Mouse (Mus musculus) adipocyte (in vitro differentiated cells): Measurements from ENCODE around the gene Neurl1a.

ENCODE experiments used
- DNase-seq: peaks from one replicate; pipeline ENCODE4 v3.0.0-alpha.2; 2016; ENCODE audit warnings: low spot score

The Neurl1a gene

DNA sequence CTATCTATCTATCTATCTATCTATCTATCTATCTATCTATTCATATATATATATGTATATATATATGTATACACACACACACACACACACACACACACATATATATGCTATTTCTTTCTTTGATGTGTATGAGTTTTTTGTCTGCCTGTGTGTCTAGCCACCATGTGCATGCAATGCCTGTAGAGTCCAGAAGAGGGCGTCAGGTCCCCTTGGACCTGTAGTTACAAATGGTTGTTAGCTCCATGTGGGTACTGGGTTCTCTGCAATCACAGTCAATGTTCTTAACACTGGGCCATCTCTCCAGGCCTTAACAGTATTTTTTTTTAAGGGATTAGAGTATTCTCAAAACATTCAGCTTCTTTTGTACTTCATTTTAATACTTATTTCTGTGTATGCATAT is 34.9 kb downstream of the Neurl1a start:
- DNase-seq = no peak

DNA sequence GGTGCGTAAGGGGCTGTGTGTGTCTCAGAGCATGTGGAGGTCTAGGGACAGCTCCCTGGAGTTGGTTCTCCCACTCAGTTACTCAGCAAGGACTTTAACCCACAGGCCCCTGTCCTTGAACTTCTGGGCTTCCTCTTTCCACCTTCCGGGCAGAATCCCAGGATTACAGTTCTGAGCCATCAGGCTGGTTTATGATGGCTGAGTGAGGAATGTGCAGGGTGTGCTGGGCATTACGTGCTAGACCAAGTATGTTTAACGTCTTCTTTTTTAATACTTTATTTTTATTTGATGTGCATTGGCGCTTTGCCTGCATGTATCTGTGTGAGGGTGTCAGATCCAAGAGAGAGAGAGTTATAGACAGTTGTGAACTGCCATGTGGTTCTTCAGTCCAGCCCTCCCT is 38.1 kb downstream of the Neurl1a start:
- no peak for DNase-seq

DNA sequence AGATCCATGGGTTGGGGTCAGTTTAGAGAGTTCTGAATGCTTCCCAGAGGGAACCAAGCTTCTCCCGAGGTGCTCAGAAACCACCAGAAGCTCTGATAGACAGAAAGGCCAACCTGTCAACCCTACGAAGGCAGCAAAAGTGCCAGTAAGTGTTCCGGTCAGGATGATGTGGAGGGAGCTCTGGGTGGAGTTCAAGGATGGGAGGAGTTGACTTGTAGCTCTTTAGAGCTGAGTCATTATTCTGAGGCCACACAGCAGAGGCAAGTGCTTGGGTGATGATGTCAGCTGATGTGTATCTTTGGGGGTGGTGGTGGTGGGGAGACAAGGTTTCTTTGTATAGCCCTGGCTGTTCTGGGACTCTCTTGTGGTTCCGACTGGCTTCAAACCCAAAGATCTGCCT is 41.0 kb downstream of the Neurl1a start:
- DNase-seq = no peak

DNA sequence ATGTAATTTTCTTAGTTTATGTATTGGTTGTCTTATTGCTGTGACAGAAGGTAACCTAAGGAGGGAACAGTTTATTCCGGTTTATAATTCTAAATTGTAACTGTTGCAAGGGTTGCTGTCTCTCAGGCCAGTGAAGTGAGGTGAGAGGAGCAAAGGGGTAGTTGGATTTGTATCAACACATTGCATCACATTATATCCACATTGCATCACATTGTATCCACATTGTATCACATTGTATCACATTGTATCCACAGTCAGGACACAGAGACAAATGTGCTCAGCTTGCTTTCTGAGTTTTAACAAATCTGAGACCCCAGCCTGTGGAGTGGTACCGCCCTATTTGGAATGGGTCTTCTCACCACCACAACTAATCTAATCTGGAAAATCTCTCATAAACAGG is 41.6 kb downstream of the Neurl1a start:
- no peak for DNase-seq

DNA sequence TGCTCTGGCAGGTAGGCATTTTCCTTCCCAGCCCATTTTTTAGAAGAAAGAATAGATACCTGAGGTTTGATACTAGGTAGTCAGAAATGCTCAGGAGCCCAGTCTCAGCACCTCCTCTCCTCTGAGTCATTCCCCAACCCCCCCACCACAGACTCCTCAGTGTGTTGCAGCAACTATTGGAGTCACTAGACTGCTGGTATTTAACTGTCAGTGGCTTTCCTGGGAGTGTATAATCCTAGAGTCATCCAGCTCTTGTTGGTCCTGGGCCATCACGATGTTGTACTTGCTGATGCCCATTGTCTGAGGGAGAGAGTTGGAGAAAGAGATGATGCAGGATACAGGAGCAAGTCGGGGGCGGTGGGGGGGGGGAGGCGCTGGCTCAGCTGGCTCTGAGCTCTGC is 42.4 kb downstream of the Neurl1a start:
- no peak for DNase-seq

DNA sequence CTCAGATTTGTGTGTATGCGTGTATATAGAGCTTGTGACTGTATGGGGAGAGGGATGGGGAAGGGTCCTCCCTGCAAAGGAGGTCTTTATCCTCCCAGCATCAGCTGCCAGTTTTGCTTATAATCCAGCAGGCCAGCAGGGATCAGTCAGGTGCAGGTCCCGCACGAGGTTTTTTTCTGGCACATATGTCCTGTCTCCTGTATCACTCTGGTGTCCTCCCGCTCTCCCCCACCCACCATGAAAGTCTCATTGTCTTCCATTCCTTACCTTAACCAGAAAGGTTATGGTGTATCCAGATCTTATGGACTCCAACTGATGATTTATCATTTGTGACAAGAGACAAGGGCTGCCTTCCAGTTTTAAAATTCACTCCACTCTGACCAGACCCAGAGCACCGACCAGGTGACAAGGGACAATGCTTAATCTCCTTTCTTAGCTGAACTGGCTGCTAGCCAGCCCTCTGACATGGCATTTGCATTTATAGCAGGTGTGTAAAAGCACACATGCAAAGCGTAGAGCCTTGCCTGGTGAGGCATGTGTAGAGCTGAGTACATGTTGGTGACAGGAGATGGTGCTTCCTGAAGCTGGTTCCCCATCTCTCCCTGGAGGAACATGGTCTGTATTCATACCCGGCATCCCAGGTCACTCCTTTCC is 43.0 kb downstream of the Neurl1a start:
- no peak for DNase-seq

DNA sequence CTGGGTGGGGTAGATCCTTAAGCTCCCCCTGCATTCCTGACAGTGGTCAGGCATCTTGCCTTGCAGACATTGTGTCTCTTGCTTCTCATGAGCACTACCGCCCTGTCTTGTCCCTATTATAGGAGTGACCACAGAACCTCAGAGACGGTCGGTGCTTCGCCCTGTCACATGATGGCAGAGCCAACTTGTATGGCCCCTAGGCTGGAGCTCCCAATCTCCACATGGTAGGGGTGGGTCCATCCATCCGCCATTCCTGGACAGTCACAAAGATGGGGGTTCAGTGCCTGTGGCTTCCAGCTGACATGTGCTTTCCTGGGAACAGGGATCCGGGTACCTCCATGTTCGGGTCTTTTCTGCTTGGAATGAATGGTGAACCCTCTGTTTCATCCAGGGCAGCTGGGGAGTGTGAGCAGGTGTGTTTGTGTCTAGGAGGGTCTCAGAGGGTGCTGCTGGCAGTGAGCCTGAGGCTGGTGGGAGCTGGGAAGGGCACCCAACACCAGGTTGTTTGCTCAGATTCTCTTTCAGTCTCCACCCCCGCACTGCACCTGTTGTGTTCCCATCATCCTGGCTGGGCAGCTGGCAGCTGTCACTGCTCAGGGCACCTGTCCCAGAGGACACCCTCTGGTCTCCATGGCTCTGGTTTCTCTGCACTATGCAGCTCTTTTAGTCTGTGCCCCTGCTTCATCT is 43.7 kb downstream of the Neurl1a start:
- DNase-seq = no peak

- no peak for DNase-seq
Measured at GRCm38 (mm10) chr19:47222841-47223557, 44.4 kb downstream of the Neurl1a start.

DNA sequence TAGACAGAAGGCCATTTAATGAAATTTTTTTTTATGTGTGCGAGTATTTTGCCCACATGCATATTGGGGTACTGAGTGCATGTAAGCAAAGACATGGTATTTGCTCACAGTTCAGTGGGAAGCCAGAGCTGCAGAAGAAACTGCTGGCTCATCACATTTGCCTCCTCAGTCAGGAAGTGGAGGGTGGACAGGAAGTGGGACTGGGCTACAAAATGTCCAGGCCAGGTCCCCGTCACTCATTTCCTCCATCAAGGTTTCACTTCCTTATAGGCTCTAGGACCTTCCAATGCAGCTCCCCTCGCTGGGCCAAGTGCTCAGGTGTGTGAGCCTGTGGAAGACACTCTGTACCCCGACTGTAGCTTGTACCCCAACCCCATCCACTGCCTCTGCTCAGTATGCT is 46.1 kb downstream of the Neurl1a start:
- no peak for DNase-seq

GRCm38 (mm10) chr19:47225791-47226190 is 47.2 kb downstream of the Neurl1a start:
- no peak for DNase-seq

DNA sequence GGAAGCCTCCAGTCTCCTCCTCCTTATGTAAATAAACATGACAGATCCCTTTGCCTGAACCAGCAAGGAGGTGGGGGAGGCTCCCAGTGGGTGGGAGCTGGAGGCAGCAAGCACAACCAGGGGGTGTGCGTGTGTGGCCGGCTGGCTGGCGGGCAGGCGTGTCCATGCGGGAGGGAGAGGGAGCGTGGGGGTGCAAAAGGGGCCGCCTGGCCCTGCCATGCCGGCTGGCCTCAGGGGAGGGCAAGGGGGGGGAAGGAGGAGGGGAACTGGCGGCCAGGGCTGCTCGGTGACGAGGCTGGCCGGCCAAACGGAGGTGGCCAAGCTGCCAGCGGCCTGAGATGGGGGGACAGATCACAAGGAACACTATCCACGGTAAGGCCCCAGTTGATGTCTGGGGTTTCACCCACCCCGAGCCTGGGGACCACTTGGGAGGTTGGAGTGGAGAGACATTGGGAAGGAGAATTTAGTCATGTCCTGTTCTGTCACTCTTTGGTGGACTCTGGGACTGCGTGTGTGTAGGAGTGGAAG is 50.2 kb downstream of the Neurl1a start:
- DNase-seq = no peak

- no peak for DNase-seq
Measured at GRCm38 (mm10) chr19:47229461-47229860, 50.8 kb downstream of the Neurl1a start.

DNA sequence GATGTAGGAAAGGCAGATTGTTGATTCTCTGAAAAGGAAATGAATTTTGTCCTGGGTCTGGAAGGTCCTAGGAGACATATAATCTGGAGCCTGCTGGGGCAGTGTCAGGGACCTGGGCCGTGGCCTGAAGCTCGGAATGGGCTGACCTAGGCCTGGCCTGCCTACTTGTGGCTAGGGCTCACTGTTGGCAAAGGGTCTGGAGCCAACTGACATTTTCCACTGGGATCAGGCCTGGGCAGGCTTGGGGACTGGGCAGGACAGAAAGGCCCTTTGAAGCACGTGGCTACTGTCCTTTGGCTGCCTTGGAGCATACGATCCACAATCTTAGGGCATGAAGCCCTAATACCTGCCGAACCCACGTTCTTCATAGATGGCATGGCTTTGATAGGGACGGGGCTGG is 51.5 kb downstream of the Neurl1a start:
- DNase-seq = peak; percentile 26

DNA sequence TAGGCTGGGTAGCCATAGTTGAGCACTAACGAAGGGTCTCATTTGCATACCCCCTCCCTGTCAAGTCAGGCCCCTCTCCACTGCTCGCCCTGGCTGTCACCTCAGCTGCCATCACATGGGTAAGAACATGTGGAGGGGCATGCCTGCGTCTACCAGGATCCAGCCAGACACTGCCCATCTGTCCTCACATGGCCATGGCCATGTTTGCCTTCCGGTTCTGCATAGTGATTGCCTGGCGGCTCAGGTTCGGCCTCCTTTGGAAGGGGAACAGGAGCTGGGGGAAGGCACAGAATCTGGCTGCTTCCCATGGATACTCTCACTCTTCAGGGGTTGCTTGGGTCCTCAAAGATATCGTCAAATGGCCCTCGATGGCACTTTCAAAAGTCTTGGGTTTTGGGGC is 52.1 kb downstream of the Neurl1a start:
- no peak for DNase-seq

- no peak for DNase-seq
Measured at GRCm38 (mm10) chr19:47231389-47231788, 52.8 kb downstream of the Neurl1a start.

GRCm38 (mm10) chr19:47232077-47232865 is 53.7 kb downstream of the Neurl1a start:
- DNase-seq = no peak

DNA sequence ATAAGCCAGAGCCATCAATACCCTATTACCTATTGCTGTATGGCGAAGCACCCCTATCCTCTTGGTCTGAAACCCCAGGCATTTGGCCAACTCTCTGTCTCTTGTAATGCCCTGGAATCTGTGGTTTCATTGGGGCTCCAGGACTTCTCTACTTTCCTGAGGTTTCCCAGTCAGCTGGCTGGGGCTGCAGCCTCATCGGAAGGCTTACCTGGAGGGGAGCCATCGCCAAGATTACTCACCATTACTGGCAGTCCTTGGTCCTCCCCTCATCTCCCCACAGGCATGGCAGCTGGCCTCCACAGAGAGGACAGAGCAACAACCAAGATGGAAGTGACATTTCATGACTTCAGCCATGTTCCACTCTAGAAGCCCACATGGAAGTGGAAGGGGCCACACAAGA is 54.5 kb downstream of the Neurl1a start:
- no peak for DNase-seq

GRCm38 (mm10) chr19:47240076-47240475 is 61.5 kb downstream of the Neurl1a start:
- no peak for DNase-seq

GRCm38 (mm10) chr19:47240957-47241356 is 62.3 kb downstream of the Neurl1a start:
- no peak for DNase-seq

GRCm38 (mm10) chr19:47242227-47242626 is 63.6 kb downstream of the Neurl1a start:
- no peak for DNase-seq

GRCm38 (mm10) chr19:47245512-47245911 is 66.9 kb downstream of the Neurl1a start:
- DNase-seq = no peak

GRCm38 (mm10) chr19:47247791-47248190 is 69.2 kb downstream of the Neurl1a start:
- no peak for DNase-seq
